Mouse (Mus musculus) thymus, adult 18-20 months (tissue): ENCODE data around the gene Nell2.
"Not testable (repeated sequence)": the region's sequence is repeated elsewhere in the genome, so short reads cannot be mapped to it uniquely, and the experiment has no call there.

Experiments
- DNase-seq, 2 experiments: peaks; one replicate each; pipeline ENCODE4 v3.0.0; 2022; ENCODE audit warnings: mixed read lengths in 2 of 2

Nell2 gene

GRCm38 (mm10) chr15:95527948-95528861 lies at the start of gene Nell2:
Gene Nell2 (minus strand): TSS chr15:95528559.
- no peak for DNase-seq

GRCm38 (mm10) chr15:95574661-95575060 lies 46.3 kb upstream of the Nell2 start:
- DNase-seq = no peak

- no peak for DNase-seq
Measured at GRCm38 (mm10) chr15:95569606-95570005, 41.2 kb upstream of the Nell2 start.

- DNase-seq = no peak
Measured at GRCm38 (mm10) chr15:95565160-95565559, 36.8 kb upstream of the Nell2 start.

GRCm38 (mm10) chr15:95561303-95561702 lies 32.9 kb upstream of the Nell2 start:
- DNase-seq = no peak

GRCm38 (mm10) chr15:95550011-95550410 lies 21.7 kb upstream of the Nell2 start:
- no peak for DNase-seq

GRCm38 (mm10) chr15:95542632-95543031 lies 14.3 kb upstream of the Nell2 start:
- DNase-seq = no peak

GRCm38 (mm10) chr15:95536724-95537123 lies 8.4 kb upstream of the Nell2 start:
- no peak for DNase-seq

GRCm38 (mm10) chr15:95536230-95536629 lies 7.9 kb upstream of the Nell2 start:
- DNase-seq = no peak

- no peak for DNase-seq
Measured at GRCm38 (mm10) chr15:95534644-95535043, 6.3 kb upstream of the Nell2 start.

GRCm38 (mm10) chr15:95527461-95527947 lies 855 bp downstream of the Nell2 start:
- DNase-seq = no peak

- DNase-seq = no peak
Measured at GRCm38 (mm10) chr15:95526626-95527411, 1.5 kb downstream of the Nell2 start.

- DNase-seq = no peak
Measured at GRCm38 (mm10) chr15:95525997-95526396, 2.4 kb downstream of the Nell2 start.

- DNase-seq = no peak
Measured at GRCm38 (mm10) chr15:95518204-95518603, 10.2 kb downstream of the Nell2 start.

- not testable (repeated sequence) for DNase-seq
Measured at GRCm38 (mm10) chr15:95513306-95513705, 15.1 kb downstream of the Nell2 start.

GRCm38 (mm10) chr15:95495666-95496065 lies 32.7 kb downstream of the Nell2 start:
- no peak for DNase-seq

GRCm38 (mm10) chr15:95495193-95495592 lies 33.2 kb downstream of the Nell2 start:
- DNase-seq = no peak

GRCm38 (mm10) chr15:95492201-95492600 lies 36.2 kb downstream of the Nell2 start:
- no peak for DNase-seq

- DNase-seq = no peak
Measured at GRCm38 (mm10) chr15:95489174-95489573, 39.2 kb downstream of the Nell2 start.

- DNase-seq = no peak
Measured at GRCm38 (mm10) chr15:95487961-95488360, 40.4 kb downstream of the Nell2 start.

GRCm38 (mm10) chr15:95482002-95482401 lies 46.4 kb downstream of the Nell2 start:
- DNase-seq = no peak

- no peak for DNase-seq
Measured at GRCm38 (mm10) chr15:95481585-95481984, 46.8 kb downstream of the Nell2 start.

- no peak for DNase-seq
Measured at GRCm38 (mm10) chr15:95476440-95476839, 51.9 kb downstream of the Nell2 start.

- DNase-seq = no peak
Measured at GRCm38 (mm10) chr15:95473976-95474375, 54.4 kb downstream of the Nell2 start.
